Mouse (Mus musculus) left cerebral cortex, adult 2 months (tissue): Measurements from ENCODE around the gene Zfp704. TPM values are rescaled to one million over a fixed set of nuclear protein-coding genes. Genes with fewer than 3 reads are reported as not detected.
A peak's percentile ranks its signal among the peaks of the same experiment; 100 is the strongest.

Experiments
- DNase-seq, 2 experiments: peaks; one replicate each; pipeline ENCODE4 v3.0.0; 2021 to 2022; ENCODE audit warnings: low spot score in 2 of 2, mixed read lengths in 1 of 2; ENCODE audit errors: extremely low spot score in 1 of 2
- H3K27ac ChIP-seq: fragments of 200-600 bp; 2 replicates; pipeline ENCODE4 v1.8.1; 2022
- H3K4me3 ChIP-seq: fragments of 200-600 bp; 2 replicates; pipeline ENCODE4 v1.8.1; 2022
- CTCF ChIP-seq: fragments of 200-600 bp; IDR thresholded peaks from 2 replicates; pipeline ENCODE4 v1.8.1; 2022; ENCODE audit warnings: antibody characterized with exemption, mild to moderate bottlenecking, moderate library complexity
- intact Hi-C: fragments of 180-260 bp; cut with DNase I; formaldehyde crosslinking; loops from one replicate; pipeline ENCODE4 v1.15.1; 2025
- total RNA-seq, 2 experiments: library from RNA; stranded (reverse); gene quantifications; 2 replicates each; pipeline ENCODE4 v1.2.3; 2021

Zfp704 gene
- total RNA-seq, 2 experiments from 2014 or later, result 31.7 to 34.6 TPM

DNA sequence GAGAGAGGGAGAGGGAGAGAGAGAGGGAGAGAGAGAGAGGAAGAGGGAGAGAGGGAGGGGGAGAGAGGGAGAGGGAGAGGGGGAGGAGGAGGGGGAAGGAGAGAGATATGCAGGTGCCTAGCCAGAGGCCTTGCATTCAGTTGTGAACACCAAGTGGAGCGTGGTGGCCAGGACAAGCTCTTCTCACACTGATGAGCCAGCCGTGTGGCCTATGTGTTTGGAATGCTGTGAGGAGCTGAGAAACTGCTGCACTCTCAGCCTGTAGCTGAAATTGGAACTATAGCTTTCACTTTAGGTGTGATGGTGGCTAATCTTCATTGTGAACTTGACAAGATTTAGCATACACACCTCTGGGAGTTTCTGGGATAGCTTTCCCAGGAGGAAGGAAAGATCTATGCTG, 166.4 kb downstream of the Zfp704 start:
- TF ChIP-seq CTCF, result no peak
- intact Hi-C loops, result no loop called here
- Histone ChIP-seq H3K4me3 (no peak overlapping the region), H3K27ac (no peak overlapping the region)
- DNase-seq, result no peak

DNA sequence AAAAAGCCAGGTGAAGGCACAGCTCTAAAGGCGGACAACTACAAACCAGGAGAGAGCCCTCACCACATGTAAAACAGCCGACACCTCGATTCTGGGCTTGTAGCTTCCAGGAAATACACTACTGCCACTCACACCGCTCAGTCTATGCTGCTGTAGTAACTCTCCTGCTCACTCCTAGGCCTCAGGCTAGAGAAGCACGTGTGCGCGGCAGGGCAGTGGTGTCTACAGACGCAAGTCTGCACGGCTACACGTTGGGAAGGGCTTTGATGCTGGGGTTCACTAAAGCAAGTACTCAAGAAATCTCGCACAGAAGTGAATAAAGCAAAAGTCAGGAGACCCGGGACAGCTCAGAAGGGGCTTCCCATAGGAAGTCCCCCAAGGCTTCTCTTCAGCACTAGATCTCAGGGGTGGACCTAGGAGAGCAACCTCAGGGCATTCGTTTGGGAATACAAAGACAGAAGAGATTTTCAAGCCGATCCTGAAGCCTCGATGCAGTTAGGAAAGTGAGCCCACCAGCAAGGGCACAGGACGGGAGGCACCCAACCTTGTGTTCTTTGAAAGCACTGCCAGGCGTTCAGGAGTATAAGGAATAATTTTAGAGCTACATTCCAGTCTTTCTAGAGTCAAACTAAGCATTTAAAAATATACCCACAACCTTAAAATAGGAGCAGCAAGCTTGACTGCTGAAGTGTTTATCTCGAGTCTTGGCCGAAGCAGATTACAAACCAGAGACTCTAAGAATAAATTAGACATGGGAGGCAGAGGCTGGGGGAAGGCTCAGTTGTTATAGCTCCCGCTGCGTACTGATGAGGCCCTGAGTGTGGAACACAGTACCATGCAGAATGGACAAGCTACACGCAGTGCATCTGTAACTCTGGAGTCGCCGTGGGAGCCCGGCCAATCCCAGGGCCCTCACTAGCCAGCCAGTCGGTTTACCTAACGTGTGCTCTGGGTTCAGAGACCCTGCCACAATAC, 168.0 kb downstream of the Zfp704 start:
- Histone ChIP-seq H3K4me3 (no peak overlapping the region), H3K27ac (peak overlapping the region; percentile 10)
- intact Hi-C loops, result no loop called here
- no peak for DNase-seq
- TF ChIP-seq CTCF, result no peak

DNA sequence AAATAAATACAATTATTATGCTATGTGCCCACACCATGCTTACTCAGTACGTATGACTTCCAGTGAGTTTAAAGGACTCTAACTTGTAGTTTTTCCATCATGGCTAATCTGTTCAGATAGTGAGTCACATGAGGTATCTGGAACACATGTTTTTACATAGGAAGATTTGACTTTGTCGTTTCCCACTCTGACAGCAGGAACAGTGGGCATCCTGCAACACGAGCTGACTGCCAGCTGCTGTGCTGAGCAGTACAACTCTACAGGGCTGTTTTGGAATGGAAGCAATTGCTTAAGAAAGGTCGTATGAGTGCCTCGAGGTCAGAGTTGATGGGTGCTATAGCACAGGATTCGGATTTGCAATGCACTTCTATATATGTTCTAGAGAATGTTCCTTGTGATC, 169.4 kb downstream of the Zfp704 start:
- intact Hi-C loops, result no loop called here
- DNase-seq, result peak in 1 of 2 experiments; percentile 8
- no peak for TF ChIP-seq CTCF
- Histone ChIP-seq H3K27ac (no peak overlapping the region), H3K4me3 (no peak overlapping the region)

DNA sequence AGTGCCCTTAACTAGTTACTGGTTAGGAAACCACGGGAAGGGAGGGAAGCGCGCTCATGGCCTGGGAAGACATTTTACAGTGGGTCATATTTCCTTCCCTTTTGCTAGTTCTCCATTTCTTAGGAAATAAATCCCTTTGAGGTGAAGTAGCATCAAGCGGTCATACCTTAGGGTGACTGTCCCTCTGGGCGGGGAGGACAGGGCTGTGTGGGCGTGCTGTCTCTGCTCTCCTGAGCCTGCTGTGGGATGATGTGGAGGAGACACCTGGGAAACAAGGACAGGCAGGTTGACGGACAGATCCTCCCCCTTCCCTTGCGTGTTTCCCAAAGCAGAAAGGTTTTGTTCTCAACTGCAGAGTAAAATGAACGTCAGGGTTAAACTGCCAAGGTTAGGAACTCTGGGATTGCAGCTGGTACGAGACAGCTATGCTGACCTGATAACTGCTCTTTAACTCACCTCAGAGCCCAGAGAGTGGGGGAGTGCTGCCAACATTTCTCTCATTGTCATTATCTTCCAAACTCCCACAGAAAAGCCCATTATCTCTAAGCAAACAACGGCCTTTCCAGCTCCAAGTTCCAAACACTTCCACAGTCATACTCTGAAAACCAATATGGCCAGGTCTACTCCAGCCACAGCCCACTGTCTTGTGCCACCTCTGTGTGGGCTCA, 170.1 kb downstream of the Zfp704 start:
- Histone ChIP-seq H3K4me3 (no peak overlapping the region), H3K27ac (no peak overlapping the region)
- intact Hi-C loops, result no loop called here
- DNase-seq, result no peak
- TF ChIP-seq CTCF, result no peak

DNA sequence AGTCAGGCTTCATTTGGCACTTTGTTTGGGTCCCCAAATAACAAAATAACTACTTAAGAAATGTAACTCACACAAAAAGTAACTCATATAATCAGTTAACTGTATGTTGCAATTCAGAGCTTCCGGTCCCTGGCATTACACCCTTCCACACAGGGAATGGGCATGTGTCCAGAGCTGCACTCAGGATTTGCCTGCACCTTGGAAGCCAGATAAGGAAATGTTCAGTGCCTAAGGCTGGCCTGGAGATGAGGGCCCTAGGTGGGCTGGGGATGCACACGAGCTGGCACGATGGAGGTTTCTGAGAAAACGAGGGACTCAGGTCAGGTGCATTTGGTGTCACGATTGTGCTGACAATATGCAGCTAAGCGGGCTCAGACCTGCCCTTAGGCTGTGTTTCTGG, 173.6 kb downstream of the Zfp704 start:
- no peak for DNase-seq
- Histone ChIP-seq H3K4me3 (no peak overlapping the region), H3K27ac (no peak overlapping the region)
- TF ChIP-seq CTCF, result no peak
- intact Hi-C loops, result no loop called here

DNA sequence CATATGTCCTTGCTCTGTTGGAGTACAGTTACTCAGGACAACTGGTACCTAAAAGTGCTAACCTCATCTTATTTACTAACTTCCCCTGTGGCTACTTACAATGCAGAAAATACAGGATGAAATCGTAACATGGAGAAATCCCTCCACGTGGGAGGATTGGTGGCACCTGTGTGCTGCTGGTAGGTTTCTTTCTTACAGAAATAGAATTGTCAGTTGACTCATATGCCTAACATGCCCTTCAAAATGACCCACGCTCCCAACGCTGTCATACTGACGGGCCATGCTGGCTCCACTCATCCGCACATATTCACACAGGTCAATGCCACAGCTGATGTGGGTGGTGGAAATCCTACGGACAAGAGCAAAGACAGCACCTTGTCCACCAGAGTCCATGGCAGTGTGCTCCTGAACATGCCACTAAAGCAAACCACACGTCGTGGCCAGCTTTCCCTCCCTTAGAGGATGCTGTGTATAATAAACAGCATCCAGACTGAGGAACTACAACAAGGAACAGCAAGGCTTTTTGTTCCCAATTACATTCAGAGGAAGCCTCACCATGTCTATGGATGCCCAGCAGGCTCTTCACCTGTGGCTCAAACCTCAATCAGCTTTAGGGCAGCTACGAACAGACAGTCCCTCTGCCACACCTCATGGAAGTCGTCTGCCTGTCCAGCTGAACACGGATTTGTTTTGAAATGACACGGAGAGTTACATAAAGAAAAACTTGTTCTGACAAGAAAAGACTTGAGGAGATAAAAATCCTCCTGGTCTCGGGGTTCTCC, 175.3 kb downstream of the Zfp704 start:
- intact Hi-C loops, result no loop called here
- DNase-seq, result no peak
- no peak for TF ChIP-seq CTCF
- no peak overlapping the region for H3K27ac ChIP-seq
- no peak overlapping the region for H3K4me3 ChIP-seq

DNA sequence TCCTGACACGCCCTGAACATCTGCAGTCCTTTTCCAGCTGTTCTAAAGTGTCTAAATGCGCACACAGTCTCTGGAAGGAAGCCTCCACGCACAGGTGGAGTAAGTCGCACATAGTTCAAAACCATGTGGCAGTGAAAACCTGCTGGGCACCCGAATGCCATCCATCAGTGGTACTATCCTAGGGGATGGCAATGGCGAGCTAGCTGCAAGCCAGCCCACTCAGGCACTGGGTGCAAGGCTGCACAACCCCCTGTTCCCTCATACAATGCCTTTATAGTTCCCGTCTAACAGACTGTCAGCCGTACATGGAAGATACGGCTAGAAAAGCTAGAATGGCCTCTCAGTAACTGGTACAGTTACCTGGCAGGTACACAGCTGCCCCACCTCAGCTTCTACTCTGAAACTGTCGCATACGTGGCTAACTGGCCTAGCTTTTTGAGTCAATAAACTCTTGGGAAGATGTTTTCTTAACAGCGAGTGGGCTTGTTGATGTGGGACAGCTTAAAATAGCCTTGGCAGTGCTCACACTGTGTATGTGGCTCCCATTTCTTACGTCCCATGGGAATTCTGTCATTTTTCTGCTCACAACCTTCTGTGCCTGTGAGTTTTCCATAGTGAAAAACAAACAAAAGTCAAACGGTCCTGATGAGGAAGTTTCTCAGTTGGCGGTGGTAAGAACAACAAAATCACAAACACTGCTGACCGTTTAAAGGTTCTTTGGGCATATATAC, 176.9 kb downstream of the Zfp704 start:
- Histone ChIP-seq H3K4me3 (no peak overlapping the region), H3K27ac (no peak overlapping the region)
- intact Hi-C loops, result no loop called here
- DNase-seq, result no peak
- no peak for TF ChIP-seq CTCF

DNA sequence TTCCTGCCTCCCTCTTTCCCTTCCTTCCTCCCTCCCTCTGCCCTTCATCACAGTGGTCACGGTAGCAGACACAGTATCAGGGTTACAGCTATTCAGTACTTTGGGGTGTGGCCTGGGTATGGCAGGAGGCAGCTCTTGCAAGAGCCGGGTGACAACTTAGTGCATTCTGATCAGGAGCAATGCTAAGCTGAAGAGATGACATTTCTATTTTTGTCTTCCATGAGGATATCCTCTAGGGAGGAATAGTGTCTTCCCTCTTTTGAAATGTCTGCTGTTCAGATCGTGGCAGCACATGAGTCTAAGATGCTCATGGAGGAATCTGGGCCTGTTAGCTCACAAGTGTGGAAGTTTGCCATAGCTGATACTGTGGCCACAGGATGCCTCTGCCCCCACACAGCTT, 177.7 kb downstream of the Zfp704 start:
- H3K4me3 ChIP-seq, result no peak overlapping the region
- no peak overlapping the region for H3K27ac ChIP-seq
- DNase-seq, result no peak
- TF ChIP-seq CTCF, result no peak
- intact Hi-C loops, result no loop called here

DNA sequence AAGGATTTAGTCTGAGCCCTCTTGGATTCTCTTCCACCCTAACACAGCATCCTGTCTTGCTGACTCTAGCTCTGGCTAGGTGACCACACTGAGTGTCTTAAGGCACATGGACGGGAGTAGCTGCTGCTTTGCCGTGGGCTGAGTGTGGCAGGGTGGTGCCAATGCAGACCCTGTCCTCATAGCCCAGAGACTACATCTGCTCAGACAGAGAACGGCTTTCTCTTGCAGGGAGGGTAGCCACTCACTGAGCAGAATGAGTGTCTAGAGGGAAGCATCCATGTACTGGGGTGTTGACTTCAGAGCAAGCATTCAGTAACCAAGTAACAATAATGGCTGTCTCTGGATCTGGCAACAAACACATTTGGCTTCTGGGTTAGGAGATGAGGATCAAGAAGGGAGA, 179.9 kb downstream of the Zfp704 start:
- Histone ChIP-seq H3K4me3 (no peak overlapping the region), H3K27ac (no peak overlapping the region)
- intact Hi-C loops, result no loop called here
- no peak for DNase-seq
- TF ChIP-seq CTCF, result no peak

DNA sequence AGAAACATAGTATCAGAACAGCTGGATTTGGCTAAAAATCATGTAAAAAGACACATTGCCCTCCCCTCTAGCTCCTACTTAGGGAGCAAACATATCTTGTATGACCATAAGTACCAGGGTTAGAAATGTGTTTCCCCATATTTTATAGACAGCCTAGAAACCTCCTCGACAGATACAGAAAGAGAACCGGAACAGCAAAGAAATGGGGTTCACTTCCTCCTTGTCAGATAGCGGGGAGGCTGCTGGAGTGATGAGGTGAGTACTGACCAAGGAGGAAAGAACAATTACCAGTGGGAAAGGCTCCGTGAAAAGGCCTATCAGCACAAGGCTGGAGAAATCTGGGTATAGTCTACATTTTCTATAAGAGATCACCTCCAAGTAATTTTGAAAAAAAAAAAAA, 182.1 kb downstream of the Zfp704 start:
- intact Hi-C loops, result no loop called here
- no peak for TF ChIP-seq CTCF

DNA sequence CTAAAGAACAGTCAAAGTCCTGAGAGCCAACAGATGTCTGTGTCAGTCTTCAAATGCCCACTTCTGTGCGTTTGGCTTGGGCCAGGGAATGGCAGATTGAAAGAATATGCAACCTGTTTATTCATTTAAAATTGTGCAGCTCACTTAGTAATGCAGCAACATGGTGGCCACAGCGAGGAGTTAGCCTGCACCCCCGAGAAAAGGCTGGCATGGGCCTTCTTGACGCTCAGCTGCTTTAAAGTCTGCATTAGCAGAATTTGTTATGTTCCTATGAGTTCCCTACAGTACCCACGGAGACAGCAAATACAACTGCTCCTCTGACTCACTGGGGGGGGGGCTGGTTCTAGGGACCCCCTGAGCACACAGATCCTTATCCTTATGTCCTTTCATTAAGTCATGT, 184.2 kb downstream of the Zfp704 start:
- DNase-seq, result no peak
- Histone ChIP-seq H3K4me3 (no peak overlapping the region), H3K27ac (no peak overlapping the region)
- no peak for TF ChIP-seq CTCF
- intact Hi-C loops, result no loop called here

More for the DNA sequence above, 182.1 kb downstream of the Zfp704 start:
- no peak for DNase-seq
- Histone ChIP-seq H3K27ac (no peak overlapping the region), H3K4me3 (no peak overlapping the region)
